Mouse (Mus musculus) midbrain, embryonic 14.5 days (tissue): Measurements from ENCODE around the gene Cyren. TPM values are rescaled to one million over a fixed set of nuclear protein-coding genes. Genes with fewer than 3 reads are reported as not detected.
A peak's percentile ranks its signal among the peaks of the same experiment; 100 is the strongest.

Experiments used
- ATAC-seq: fragments of 200-750 bp; cut with Nextera tagmentation; 2 replicates; pipeline ENCODE4 v1.8.0; 2017; ENCODE audit warnings: moderate number of reproducible peaks, moderate library complexity; ENCODE audit not compliant: low FRiP score, low TSS enrichment
- DNase-seq: peaks from one replicate; pipeline ENCODE4 v3.0.0-alpha.2; 2015
- H3K27ac ChIP-seq: fragments of 300-500 bp; sonication (generic); replicated peaks from 2 replicates; pipeline ENCODE4 v1.5.1; 2014; ENCODE audit warnings: mild to moderate bottlenecking, low read depth, low read length, moderate library complexity
- H3K27me3 ChIP-seq: fragments of 300-500 bp; sonication (generic); 2 replicates; pipeline ENCODE4 v1.6.1; 2014; ENCODE audit warnings: low read length, control low read depth, mixed read lengths; ENCODE audit not compliant: control insufficient read depth, insufficient read depth
- H3K36me3 ChIP-seq: fragments of 300-500 bp; sonication (generic); 2 replicates; pipeline ENCODE4 v1.6.1; 2014; ENCODE audit warnings: low read length, control low read depth; ENCODE audit not compliant: control insufficient read depth, insufficient read depth
- H3K4me1 ChIP-seq: fragments of 300-500 bp; sonication (generic); 2 replicates; pipeline ENCODE4 v1.6.1; 2014; ENCODE audit warnings: mild to moderate bottlenecking, antibody characterized with exemption, low read length, control low read depth; ENCODE audit not compliant: control insufficient read depth, insufficient read depth
- H3K4me2 ChIP-seq: fragments of 300-500 bp; sonication (generic); 2 replicates; pipeline ENCODE4 v1.6.1; 2014; ENCODE audit warnings: mild to moderate bottlenecking, low read length, moderate library complexity
- H3K4me3 ChIP-seq: fragments of 300-500 bp; sonication (generic); replicated peaks from 2 replicates; pipeline ENCODE4 v1.5.1; 2014; ENCODE audit warnings: low read depth, low read length
- H3K9ac ChIP-seq: fragments of 300-500 bp; sonication (generic); replicated peaks from 2 replicates; pipeline ENCODE4 v1.6.1; 2014; ENCODE audit warnings: mild to moderate bottlenecking, low read length, moderate library complexity
- H3K9me3 ChIP-seq: fragments of 300-500 bp; sonication (generic); 2 replicates; pipeline ENCODE4 v1.6.1; 2016; ENCODE audit warnings: low read length, control low read depth, mixed read lengths; ENCODE audit not compliant: control insufficient read depth
- WGBS: fragments of 180-500 bp; shearing (Covaris S2); extraction: QIAGEN DNeasy Blood & Tissue Kit; methylation state at CpG from one replicate; pipeline ENCODE4 v1.1.7; 2014; 5-methylcytosine and 5-hydroxymethylcytosine counted together
- polyA plus RNA-seq: library from polyadenylated mRNA; unstranded; fragments of >200 nt; fragmentation: Nextera tagmentation; extraction: Ambion mirVana; gene quantifications from 2 replicates; pipeline ENCODE4 v1.2.1, GENCODE M21; 2014

Cyren gene
- polyA plus RNA-seq, 1 experiment from 2014 or later, result 8.7 TPM

- DNase-seq, result peak; percentile 57
- H3K27ac ChIP-seq, result peak overlapping the region; percentile 43
- H3K4me3 ChIP-seq, result no peak overlapping the region
- no peaks in the 10 kb centered on the region for H3K27me3 ChIP-seq
- H3K4me1 ChIP-seq, result peaks cover 16% of the 10 kb centered on the region
- H3K36me3 ChIP-seq, result peaks cover 59% of the 10 kb centered on the region
- H3K4me2 ChIP-seq, result no peak overlapping the region
- peak; percentile 63 for ATAC-seq
- H3K9me3 ChIP-seq, result no peaks in the 10 kb centered on the region
- WGBS, result 12% methylated on average over 6 of the region's 6 CpGs
- H3K9ac ChIP-seq, result no peak overlapping the region
These were observed 9.4 kb upstream of the Cyren start for GRCm38 (mm10) chr6:34887131-34887850.

- Histone ChIP-seq H3K4me1 (peaks cover 16% of the 10 kb centered on the region), H3K4me3 (no peak overlapping the region), H3K36me3 (peaks cover 55% of the 10 kb centered on the region), H3K27ac (no peak overlapping the region), H3K27me3 (no peaks in the 10 kb centered on the region), H3K9me3 (no peaks in the 10 kb centered on the region), H3K9ac (no peak overlapping the region), H3K4me2 (no peak overlapping the region)
- WGBS, result 97% methylated on average over 7 of the region's 7 CpGs
- DNase-seq (no peak), ATAC-seq (no peak)
These were observed 6.9 kb upstream of the Cyren start for GRCm38 (mm10) chr6:34884724-34885123.

DNA sequence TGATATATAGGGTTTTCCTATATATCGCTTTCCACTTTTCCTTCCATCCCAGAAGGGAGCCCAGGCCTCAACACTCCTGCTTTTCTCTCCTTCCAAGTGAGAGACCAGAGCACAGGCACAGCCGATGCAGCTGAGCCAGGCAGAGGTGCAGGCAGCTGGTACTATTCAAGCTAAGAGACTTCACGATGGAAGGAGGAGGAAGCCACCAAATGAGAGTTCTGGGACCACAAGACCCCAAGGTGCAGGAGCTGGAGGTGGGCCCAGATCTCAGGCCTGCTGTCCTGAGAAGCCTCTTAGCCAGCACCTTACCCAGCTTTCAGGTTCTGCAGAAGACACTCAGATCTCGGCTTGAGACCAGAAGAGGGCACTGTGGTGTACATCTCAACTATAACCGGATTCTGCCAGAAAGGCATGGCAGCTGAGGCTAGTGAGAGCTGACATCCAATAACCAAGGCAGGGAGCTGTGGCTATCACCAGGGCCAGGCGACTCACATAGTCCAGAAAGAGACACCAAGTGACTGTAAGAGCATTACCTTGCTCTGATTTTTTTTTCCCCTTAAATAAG is 2.1 kb upstream of the Cyren start:
- no peaks in the 10 kb centered on the region for H3K27me3 ChIP-seq
- ATAC-seq (no peak), DNase-seq (peak; percentile 75)
- 57% methylated on average over 6 of the region's 6 CpGs for WGBS
- no peak overlapping the region for H3K9ac ChIP-seq
- no peaks in the 10 kb centered on the region for H3K9me3 ChIP-seq
- no peak overlapping the region for H3K27ac ChIP-seq
- H3K4me3 ChIP-seq, result no peak overlapping the region
- H3K4me1 ChIP-seq, result peaks cover 18% of the 10 kb centered on the region
- H3K36me3 ChIP-seq, result peaks cover 33% of the 10 kb centered on the region
- no peak overlapping the region for H3K4me2 ChIP-seq

DNA sequence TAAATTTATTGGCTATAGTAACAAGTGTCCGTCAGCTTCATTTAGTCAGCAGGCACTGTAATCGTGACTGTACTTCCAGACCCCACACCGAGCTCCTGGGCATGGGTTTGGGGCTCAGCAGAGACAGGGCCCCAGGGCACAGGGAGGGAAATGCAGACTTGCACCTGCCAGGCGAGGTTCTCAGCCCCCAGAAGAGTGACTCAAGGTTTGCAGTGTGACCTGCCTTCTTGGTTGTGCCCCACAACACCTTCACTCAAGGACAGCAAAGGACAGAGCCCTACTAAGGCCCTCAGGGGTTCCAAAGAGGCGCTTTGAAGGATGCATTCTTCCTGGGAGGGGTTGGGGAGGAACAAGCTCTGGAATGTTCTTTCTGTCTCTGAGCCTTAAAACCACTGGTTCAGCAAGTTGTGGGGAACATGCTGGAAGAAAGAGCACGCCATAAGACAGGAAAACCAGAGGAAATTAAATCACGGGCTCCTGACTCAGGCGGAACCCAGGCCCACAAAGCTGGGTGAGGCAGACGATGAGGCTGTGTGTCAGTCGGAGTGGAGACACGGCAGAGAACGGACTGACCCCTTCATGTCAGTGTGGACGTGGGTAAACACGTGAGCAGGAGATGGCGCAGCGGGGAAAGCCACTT is 1.4 kb upstream of the Cyren start:
- H3K36me3 ChIP-seq, result peaks cover 26% of the 10 kb centered on the region
- ATAC-seq, result no peak
- H3K4me1 ChIP-seq, result peaks cover 18% of the 10 kb centered on the region
- 89% methylated on average over 16 of the region's 16 CpGs for WGBS
- H3K9ac ChIP-seq, result no peak overlapping the region
- H3K4me3 ChIP-seq, result no peak overlapping the region
- H3K9me3 ChIP-seq, result no peaks in the 10 kb centered on the region
- H3K27me3 ChIP-seq, result no peaks in the 10 kb centered on the region
- no peak overlapping the region for H3K4me2 ChIP-seq
- H3K27ac ChIP-seq, result no peak overlapping the region
- DNase-seq, result no peak

- no peak for ATAC-seq
- Histone ChIP-seq H3K4me3 (peak overlapping the region; percentile 58), H3K27ac (no peak overlapping the region), H3K9me3 (no peaks in the 10 kb centered on the region), H3K4me1 (peaks cover 18% of the 10 kb centered on the region), H3K4me2 (peak overlapping the region; percentile 71), H3K36me3 (peaks cover 11% of the 10 kb centered on the region), H3K27me3 (no peaks in the 10 kb centered on the region), H3K9ac (peak overlapping the region; percentile 79; the same call in 1 of the 2 replicates)
- 55% methylated on average over 2 of the region's 2 CpGs for WGBS
- DNase-seq, result no peak
These were observed 1.1 kb downstream of the Cyren start for GRCm38 (mm10) chr6:34876835-34877156.

DNA sequence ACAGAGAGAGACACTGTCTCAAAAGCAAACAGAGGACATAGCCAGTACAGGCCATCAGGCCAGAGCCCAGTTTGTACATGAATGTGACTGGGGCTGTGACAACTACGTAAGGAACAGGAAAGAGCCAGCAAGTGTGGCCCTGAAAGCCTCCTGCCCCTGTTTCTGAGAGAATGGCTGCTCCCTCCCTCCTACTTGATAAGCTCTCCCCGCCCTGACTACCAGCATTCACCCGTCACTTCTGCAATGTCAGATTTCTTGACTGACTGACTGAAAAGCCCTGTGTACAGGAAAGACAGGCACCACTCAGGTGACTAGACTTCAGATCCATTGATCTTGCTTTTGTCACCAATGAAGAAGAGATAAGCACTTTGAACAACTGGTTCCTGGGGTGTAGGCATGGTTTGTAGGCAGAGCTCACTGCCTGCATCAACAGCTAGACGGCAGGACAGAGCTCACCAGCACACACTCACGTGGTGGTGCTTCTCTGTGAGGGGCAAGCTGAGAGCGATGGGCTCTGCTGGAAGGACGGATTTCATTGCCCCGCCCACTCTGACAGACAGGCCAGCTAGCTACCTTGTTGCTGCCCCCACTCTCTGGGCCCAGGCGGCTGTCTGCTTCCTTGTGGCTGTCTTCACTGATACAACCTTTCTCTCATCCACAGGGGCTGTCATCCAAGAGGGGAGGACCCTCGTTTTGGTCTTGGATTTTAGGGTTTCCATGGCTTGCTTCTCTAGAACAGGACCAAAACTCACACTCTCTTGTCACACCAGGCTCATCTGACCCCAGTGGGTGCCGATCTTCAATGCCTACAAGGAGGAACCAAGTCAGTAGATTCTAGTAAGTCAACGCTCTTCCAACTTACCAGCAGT is 1.7 kb downstream of the Cyren start:
- Histone ChIP-seq H3K4me3 (no peak overlapping the region), H3K27ac (no peak overlapping the region), H3K4me1 (peaks cover 18% of the 10 kb centered on the region), H3K9ac (no peak overlapping the region), H3K36me3 (peaks cover 9% of the 10 kb centered on the region), H3K4me2 (peak overlapping the region; percentile 71), H3K27me3 (no peaks in the 10 kb centered on the region), H3K9me3 (no peaks in the 10 kb centered on the region)
- DNase-seq (no peak), ATAC-seq (no peak)
- WGBS, result 62% methylated on average over 12 of the region's 12 CpGs

GRCm38 (mm10) chr6:34875268-34875761 is 2.5 kb downstream of the Cyren start:
- H3K4me2 ChIP-seq, result no peak overlapping the region
- peaks cover 3% of the 10 kb centered on the region for H3K36me3 ChIP-seq
- no peaks in the 10 kb centered on the region for H3K27me3 ChIP-seq
- peaks cover 18% of the 10 kb centered on the region for H3K4me1 ChIP-seq
- WGBS, result 89% methylated on average over 15 of the region's 15 CpGs
- no peak overlapping the region for H3K4me3 ChIP-seq
- DNase-seq (no peak), ATAC-seq (no peak)
- H3K27ac ChIP-seq, result no peak overlapping the region
- no peaks in the 10 kb centered on the region for H3K9me3 ChIP-seq
- H3K9ac ChIP-seq, result no peak overlapping the region

GRCm38 (mm10) chr6:34874101-34874921 is 3.5 kb downstream of the Cyren start:
- H3K4me1 ChIP-seq, result peaks cover 18% of the 10 kb centered on the region
- no peak overlapping the region for H3K27ac ChIP-seq
- DNase-seq, result no peak
- WGBS, result 81% methylated on average over 21 of the region's 21 CpGs
- H3K9ac ChIP-seq, result 0 out of 2 replicates have a peak overlapping the region, but pooled peaks have one; percentile 17
- no peaks in the 10 kb centered on the region for H3K9me3 ChIP-seq
- no peaks in the 10 kb centered on the region for H3K27me3 ChIP-seq
- H3K36me3 ChIP-seq, result peaks cover under 1% of the 10 kb centered on the region; the same call in 1 of the 2 replicates
- ATAC-seq, result no peak
- no peak overlapping the region for H3K4me2 ChIP-seq
- H3K4me3 ChIP-seq, result no peak overlapping the region
